Mouse (Mus musculus): ENCODE measurements around the gene Eral1.

Eral1 gene

GRCm38 (mm10) chr11:78079961-78080921 lies at the start of gene Eral1:
Eral1 (minus strand) TSS chr11:78080383.
- ChIA-PET CTCF (interaction anchor here (0.5 to 1.6 kb wide), 23 partner anchors 8 to 341 kb away, joined by 3 to 16 read pairs (median 4); partner anchors contain the start of genes Dhrs13 (in 1 of the 4) and Fam222b (in 1 of the 4)), POLR2A (interaction anchor here (0.5 to 6.1 kb wide), 95 partner anchors 8 to 845 kb away, joined by 3 to 74 read pairs (median 5); partner anchors contain the start of genes Fam222b (in 4 of the 4), Nek8 (in 3 of the 4), Tlcd1 (in 3 of the 4) and Flot2 (in 2 of the 4))

GRCm38 (mm10) chr11:78129458-78129857 lies 49.3 kb upstream of the Eral1 start:
- CTCF ChIA-PET: no interaction called here
- POLR2A ChIA-PET: interaction anchor here in 2 of 4 experiments (0.6 to 10.1 kb wide), 9 partner anchors 8 to 222 kb away, joined by 3 to 83 read pairs (median 3); partner anchors contain the start of genes Fam222b (in 1 of the 2) and Rpl23a (in 1 of the 2)

- CTCF ChIA-PET: no interaction called here
- POLR2A ChIA-PET: interaction anchor here in 1 of 4 experiments (0.9 kb wide), 1 partner anchor 19 kb away, joined by 3 read pairs; no protein-coding TSS in a partner anchor
Measured at GRCm38 (mm10) chr11:78126739-78127138, 46.6 kb upstream of the Eral1 start.

- POLR2A ChIA-PET: interaction anchor here in 3 of 4 experiments (0.6 to 1.8 kb wide), 10 partner anchors 9 to 250 kb away, joined by 3 to 9 read pairs (median 4); partner anchors contain the start of genes Fam222b (in 2 of the 3), Nek8 (in 1 of the 3) and Tlcd1 (in 1 of the 3)
- CTCF ChIA-PET: interaction anchor here in 1 of 4 experiments (0.5 kb wide), 1 partner anchor 45 kb away, joined by 5 read pairs; no protein-coding TSS in a partner anchor
Measured at GRCm38 (mm10) chr11:78125691-78126090, 45.5 kb upstream of the Eral1 start.

GRCm38 (mm10) chr11:78123782-78124181 lies 43.6 kb upstream of the Eral1 start:
- CTCF ChIA-PET: interaction anchor here in 3 of 4 experiments (0.5 to 0.8 kb wide), 5 partner anchors 9 to 55 kb away, joined by 3 to 19 read pairs (median 4); no protein-coding TSS in a partner anchor
- POLR2A ChIA-PET: interaction anchor here (0.7 to 2.4 kb wide), 20 partner anchors 8 to 176 kb away, joined by 3 to 11 read pairs (median 3); partner anchors contain the start of genes Fam222b (in 1 of the 4) and Rpl23a (in 1 of the 4)

- ChIA-PET POLR2A (interaction anchor here in 3 of 4 experiments (0.7 to 2.4 kb wide), 11 partner anchors 8 to 304 kb away, joined by 3 to 11 read pairs (median 4); partner anchors contain the start of gene Fam222b (in 1 of the 3)), CTCF (interaction anchor here in 1 of 4 experiments (0.8 kb wide), 1 partner anchor 20 kb away, joined by 3 read pairs; no protein-coding TSS in a partner anchor)
Measured at GRCm38 (mm10) chr11:78122815-78123214, 42.6 kb upstream of the Eral1 start.

GRCm38 (mm10) chr11:78121176-78121575 lies 41.0 kb upstream of the Eral1 start:
- ChIA-PET POLR2A (interaction anchor here in 3 of 4 experiments (0.7 to 3.0 kb wide), 7 partner anchors 9 to 1951 kb away, joined by 3 to 9 read pairs (median 4); partner anchors contain the start of genes Eral1 (in 1 of the 3), Fam222b (in 1 of the 3) and Rpl23a (in 1 of the 3)), CTCF (no interaction called here)

- ChIA-PET POLR2A (interaction anchor here in 3 of 4 experiments (0.5 to 3.0 kb wide), 14 partner anchors 8 to 196 kb away, joined by 3 to 10 read pairs (median 4); partner anchors contain the start of genes Eral1 (in 1 of the 3) and Rpl23a (in 1 of the 3)), CTCF (interaction anchor here in 1 of 4 experiments (0.9 kb wide), 1 partner anchor 15 kb away, joined by 3 read pairs; no protein-coding TSS in a partner anchor)
Measured at GRCm38 (mm10) chr11:78119898-78120297, 39.7 kb upstream of the Eral1 start.

DNA sequence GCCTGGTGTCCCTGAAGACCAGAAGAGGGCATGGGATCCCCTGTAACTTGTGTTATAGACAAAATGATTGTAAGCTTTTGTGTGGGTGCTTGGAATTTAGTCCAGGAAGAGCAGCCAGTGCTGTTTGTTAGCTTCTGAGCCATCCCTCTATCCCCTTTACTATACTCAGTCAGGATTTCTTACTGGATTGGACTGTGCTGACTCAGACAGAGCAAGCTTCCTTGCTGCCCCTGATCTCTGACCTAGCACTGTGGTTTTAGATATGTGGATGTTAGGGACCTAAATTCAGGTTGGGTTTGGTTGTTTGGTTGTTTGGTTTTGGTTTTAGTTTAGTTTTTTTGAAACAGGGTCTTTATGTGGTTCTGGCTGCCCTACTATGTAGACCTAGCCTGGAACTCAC lies 38.3 kb upstream of the Eral1 start:
- ChIA-PET POLR2A (interaction anchor here in 2 of 4 experiments (1.0 to 3.0 kb wide), 2 partner anchors 29 to 65 kb away, joined by 3 to 9 read pairs; partner anchors contain the start of gene Rpl23a (in 1 of the 2)), CTCF (interaction anchor here in 1 of 4 experiments (0.6 kb wide), 2 partner anchors 16 to 1439 kb away, joined by 3 read pairs; partner anchors contain the start of gene Trarg1)

- POLR2A ChIA-PET: interaction anchor here in 3 of 4 experiments (0.9 to 3.1 kb wide), 29 partner anchors 11 to 212 kb away, joined by 3 to 20 read pairs (median 6); partner anchors contain the start of genes Eral1 (in 2 of the 3), Nek8 (in 2 of the 3), Tlcd1 (in 2 of the 3) and Fam222b (in 1 of the 3)
- CTCF ChIA-PET: interaction anchor here in 2 of 4 experiments (0.5 to 2.0 kb wide), 4 partner anchors 13 to 1477 kb away, joined by 3 to 13 read pairs (median 3); no protein-coding TSS in a partner anchor
Measured at GRCm38 (mm10) chr11:78116146-78116410, 35.9 kb upstream of the Eral1 start.

DNA sequence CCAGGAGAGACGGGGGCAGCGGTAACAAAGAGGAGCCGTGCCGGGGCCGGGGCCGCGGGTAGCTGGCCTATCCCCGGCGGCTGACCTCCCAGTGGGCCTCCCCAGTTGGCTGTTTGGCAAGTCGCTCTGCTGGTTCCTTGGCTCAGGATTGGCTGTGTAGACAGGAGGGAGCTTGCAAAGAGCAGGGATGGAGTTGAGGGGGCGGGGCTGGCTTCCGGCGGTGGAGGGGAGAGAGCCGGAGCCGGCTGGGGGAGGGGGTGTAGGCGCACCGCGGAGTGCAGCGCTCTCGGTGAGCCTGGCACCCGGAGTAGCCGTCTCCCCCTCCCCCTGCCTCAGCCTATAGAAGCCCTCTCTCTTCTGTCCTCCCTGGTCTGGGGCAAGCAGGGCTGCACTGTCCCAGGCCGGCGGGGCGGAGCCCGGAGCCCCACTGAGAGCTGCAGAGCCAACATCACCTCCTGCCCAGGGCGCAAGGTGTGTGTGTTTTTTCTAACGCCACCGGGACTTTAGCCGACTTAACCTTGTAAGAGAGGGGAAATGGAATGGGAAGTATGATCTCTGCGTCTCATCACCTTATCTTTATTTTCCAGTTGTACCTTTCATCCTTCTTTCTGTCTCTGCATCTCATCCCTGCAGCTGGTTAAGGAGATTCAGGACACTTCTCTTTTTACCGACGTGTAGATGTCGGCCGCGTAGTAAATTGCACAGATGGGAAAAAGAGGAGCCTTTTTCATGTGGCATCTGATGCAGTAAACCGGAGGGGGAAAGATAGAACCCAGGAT lies 35.4 kb upstream of the Eral1 start:
- ChIA-PET POLR2A (interaction anchor here (0.5 to 4.0 kb wide), 53 partner anchors 8 to 222 kb away, joined by 3 to 24 read pairs (median 4); partner anchors contain the start of genes Eral1 (in 3 of the 4), Fam222b (in 3 of the 4), Nek8 (in 2 of the 4) and Rpl23a (in 2 of the 4)), CTCF (interaction anchor here in 3 of 4 experiments (0.5 to 2.0 kb wide), 16 partner anchors 8 to 1477 kb away, joined by 3 to 16 read pairs (median 4); partner anchors contain the start of genes Eral1 (in 2 of the 3) and Flot2 (in 1 of the 3))

DNA sequence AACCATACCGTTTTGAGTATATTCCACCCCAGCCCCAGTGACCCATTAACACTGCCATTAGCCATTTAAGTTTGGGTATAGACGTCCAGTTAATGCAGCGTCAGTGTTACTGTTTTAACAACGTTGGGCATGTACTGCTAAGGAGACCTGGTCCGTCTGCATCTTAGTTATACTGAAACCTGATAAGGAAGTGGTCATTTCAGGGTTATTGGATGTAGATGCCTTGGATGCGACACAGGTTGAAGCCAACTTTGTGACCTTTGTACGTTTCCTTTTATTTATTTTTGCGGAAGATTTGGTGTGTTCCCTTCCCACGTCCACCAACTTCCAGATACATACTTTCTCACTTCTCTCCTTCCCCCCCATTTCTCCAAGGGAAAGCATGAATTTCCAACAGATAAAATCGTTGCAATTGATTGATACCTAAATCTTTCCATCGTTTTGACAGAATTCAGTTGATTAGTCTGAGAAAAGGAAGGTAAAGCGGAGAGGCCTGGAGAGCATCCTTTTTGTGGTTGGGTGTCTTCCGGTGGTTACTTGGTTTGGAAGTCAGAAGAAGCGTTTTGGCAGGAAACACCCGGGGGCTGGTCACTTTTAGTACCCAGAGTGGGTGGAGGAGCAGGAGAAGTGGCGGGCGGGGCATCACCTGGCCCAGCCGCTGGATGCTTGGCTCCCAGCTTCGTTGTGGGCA lies 34.6 kb upstream of the Eral1 start:
- CTCF ChIA-PET: interaction anchor here in 3 of 4 experiments (0.5 to 2.0 kb wide), 15 partner anchors 9 to 201 kb away, joined by 3 to 16 read pairs (median 4); partner anchors contain the start of genes Eral1 (in 2 of the 3) and Flot2 (in 1 of the 3)
- POLR2A ChIA-PET: interaction anchor here (0.5 to 4.0 kb wide), 57 partner anchors 9 to 221 kb away, joined by 3 to 24 read pairs (median 5); partner anchors contain the start of genes Eral1 (in 3 of the 4), Fam222b (in 3 of the 4), Nek8 (in 2 of the 4) and Rpl23a (in 2 of the 4)

- POLR2A ChIA-PET: interaction anchor here in 3 of 4 experiments (0.8 to 4.0 kb wide), 11 partner anchors 10 to 81 kb away, joined by 3 to 24 read pairs (median 5); partner anchors contain the start of genes Fam222b (in 2 of the 3), Dhrs13 (in 1 of the 3) and Rpl23a (in 1 of the 3)
- CTCF ChIA-PET: no interaction called here
Measured at GRCm38 (mm10) chr11:78113616-78114015, 33.4 kb upstream of the Eral1 start.

- ChIA-PET POLR2A (interaction anchor here in 2 of 4 experiments (0.8 to 3.9 kb wide), 9 partner anchors 9 to 76 kb away, joined by 3 to 24 read pairs (median 4); partner anchors contain the start of genes Fam222b (in 2 of the 2) and Eral1 (in 1 of the 2)), CTCF (interaction anchor here in 2 of 4 experiments (0.7 to 1.4 kb wide), 3 partner anchors 16 to 67 kb away, joined by 3 to 9 read pairs (median 4); no protein-coding TSS in a partner anchor)
Measured at GRCm38 (mm10) chr11:78104501-78104900, 24.3 kb upstream of the Eral1 start.

DNA sequence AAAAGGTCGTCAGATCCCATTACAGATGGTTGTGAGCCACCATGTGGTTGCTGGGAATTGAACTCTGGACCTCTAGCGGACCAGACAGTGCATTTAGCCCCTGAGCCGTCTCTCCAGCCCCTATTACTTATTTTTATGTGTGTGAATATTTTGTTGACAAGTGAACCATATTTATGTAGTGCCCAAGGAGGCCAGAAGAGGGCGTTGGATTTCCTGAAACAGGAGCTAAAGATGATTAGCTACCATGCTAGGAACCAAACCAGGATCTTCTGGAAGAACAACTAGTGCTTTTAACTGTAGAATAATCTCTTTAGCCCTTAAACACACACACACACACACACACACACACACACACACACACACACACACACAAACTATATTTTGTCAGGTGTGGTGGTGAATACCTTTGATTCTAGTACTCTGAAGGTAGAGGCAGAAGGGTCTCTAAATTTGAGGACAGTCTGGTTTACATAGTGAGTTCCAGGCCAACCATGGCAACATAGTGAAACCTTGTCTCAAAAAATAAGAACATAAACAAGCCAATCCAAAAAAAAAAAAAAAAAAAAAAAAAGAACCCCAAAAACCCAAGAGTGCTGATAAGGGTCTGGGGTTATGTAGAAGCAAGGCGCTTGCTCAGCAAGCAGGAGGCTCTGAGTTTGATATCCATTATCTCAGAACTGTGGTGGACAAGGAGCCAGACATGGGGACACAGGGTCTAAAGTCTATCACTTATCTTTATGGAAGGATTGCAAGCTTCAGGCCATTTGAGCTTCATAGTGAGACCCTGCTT lies 23.0 kb upstream of the Eral1 start:
- CTCF ChIA-PET: interaction anchor here (0.5 to 2.1 kb wide), 59 partner anchors 8 to 1851 kb away, joined by 3 to 22 read pairs (median 4); partner anchors contain the start of genes Fam222b (in 3 of the 4), Eral1 (in 2 of the 4), Nek8 (in 2 of the 4) and Tlcd1 (in 2 of the 4)
- POLR2A ChIA-PET: interaction anchor here (0.6 to 3.9 kb wide), 31 partner anchors 8 to 353 kb away, joined by 3 to 24 read pairs (median 3); partner anchors contain the start of genes Fam222b (in 3 of the 4), Eral1 (in 2 of the 4), Nek8 (in 2 of the 4) and Tlcd1 (in 2 of the 4)

Data from embryonic stem cell, embryonic (primary cell).